Mouse (Mus musculus): ENCODE data around the gene Asb8. TPM values are rescaled to one million over a fixed set of nuclear protein-coding genes. Genes with fewer than 3 reads are reported as not detected.

The Asb8 gene
- polyA plus RNA-seq, 1 experiment from 2014 or later, result 31.3 TPM

DNA sequence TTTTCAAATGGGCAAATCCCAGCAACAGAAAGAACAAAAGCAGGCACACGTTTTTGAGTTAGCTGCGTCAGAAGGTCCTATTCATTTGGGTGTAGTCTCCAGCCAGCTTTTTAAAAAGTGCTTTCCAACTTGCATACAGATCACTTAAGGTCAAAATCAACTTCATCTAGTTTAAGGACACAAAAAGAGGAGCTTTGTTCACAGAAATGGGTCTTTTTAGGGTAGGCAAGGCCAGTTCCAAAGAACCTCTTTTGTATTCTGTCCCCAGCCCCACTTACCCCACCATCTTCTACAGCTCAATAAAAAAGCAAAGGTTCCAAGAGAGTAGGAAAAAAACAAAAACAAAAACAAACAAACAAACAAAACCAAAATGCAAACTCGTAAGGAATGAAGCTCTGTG is 30.8 kb downstream of the Asb8 start:
- no peak for TF ChIP-seq CTCF (IDR thresholded peaks at IDR 0.05; ENCODE audit: low read depth)
- no peak for TF ChIP-seq EP300 (optimal IDR thresholded peaks at IDR 0.05)
- no peaks in the 10 kb centered on the region for H3K4me1 ChIP-seq (replicated peaks; ENCODE audit: control insufficient read depth, insufficient read depth)
- DNase-seq (ENCODE audit: low spot score) (no peak), ATAC-seq (ENCODE audit: low FRiP score, low TSS enrichment) (no peak)
- H3K4me2 ChIP-seq (replicated peaks; ENCODE audit: low read depth), result no peak overlapping the region
- H3K9me3 ChIP-seq (ENCODE audit: control insufficient read depth, low read length), result no peaks in the 10 kb centered on the region
- H3K9ac ChIP-seq (ENCODE audit: low read length), result no peak overlapping the region
- peaks cover 20% of the 10 kb centered on the region for H3K36me3 ChIP-seq (ENCODE audit: control insufficient read depth, insufficient read depth, low read length)
- H3K4me3 ChIP-seq (ENCODE audit: low read depth, low read length), result no peak overlapping the region
- H3K27ac ChIP-seq (replicated peaks), result no peak overlapping the region
- WGBS, result 69% methylated on average over 3 of the region's 3 CpGs
- H3K27me3 ChIP-seq (ENCODE audit: control insufficient read depth, insufficient read depth, low read length), result no peaks in the 10 kb centered on the region

- H3K4me2 ChIP-seq (replicated peaks; ENCODE audit: low read depth), result no peak overlapping the region
- peaks cover 20% of the 10 kb centered on the region for H3K36me3 ChIP-seq (ENCODE audit: control insufficient read depth, insufficient read depth, low read length)
- no peak for DNase-seq (ENCODE audit: low spot score)
- ATAC-seq (ENCODE audit: low FRiP score, low TSS enrichment), result no peak
- WGBS, result 88% methylated on average over 4 of the region's 4 CpGs
- H3K9ac ChIP-seq (ENCODE audit: low read length), result no peak overlapping the region
- H3K9me3 ChIP-seq (ENCODE audit: control insufficient read depth, low read length), result no peaks in the 10 kb centered on the region
- H3K4me1 ChIP-seq (replicated peaks; ENCODE audit: control insufficient read depth, insufficient read depth), result no peaks in the 10 kb centered on the region
- H3K27me3 ChIP-seq (ENCODE audit: control insufficient read depth, insufficient read depth, low read length), result no peaks in the 10 kb centered on the region
- no peak for TF ChIP-seq EP300 (optimal IDR thresholded peaks at IDR 0.05)
- no peak for TF ChIP-seq CTCF (IDR thresholded peaks at IDR 0.05; ENCODE audit: low read depth)
- no peak overlapping the region for H3K4me3 ChIP-seq (ENCODE audit: low read depth, low read length)
- H3K27ac ChIP-seq (replicated peaks), result no peak overlapping the region
Observed at GRCm38 (mm10) chr15:98134034-98134433, 31.4 kb downstream of the Asb8 start.

GRCm38 (mm10) chr15:98133471-98133870 is 32.0 kb downstream of the Asb8 start:
- TF ChIP-seq EP300 (optimal IDR thresholded peaks at IDR 0.05) (no peak), CTCF (IDR thresholded peaks at IDR 0.05; ENCODE audit: low read depth) (no peak)
- Histone ChIP-seq H3K4me1 (replicated peaks; ENCODE audit: control insufficient read depth, insufficient read depth) (no peaks in the 10 kb centered on the region), H3K4me2 (replicated peaks; ENCODE audit: low read depth) (no peak overlapping the region), H3K36me3 (ENCODE audit: control insufficient read depth, insufficient read depth, low read length) (peaks cover 17% of the 10 kb centered on the region), H3K4me3 (ENCODE audit: low read depth, low read length) (no peak overlapping the region), H3K9ac (ENCODE audit: low read length) (no peak overlapping the region), H3K9me3 (ENCODE audit: control insufficient read depth, low read length) (no peaks in the 10 kb centered on the region), H3K27me3 (ENCODE audit: control insufficient read depth, insufficient read depth, low read length) (no peaks in the 10 kb centered on the region), H3K27ac (replicated peaks) (no peak overlapping the region)
- ATAC-seq (ENCODE audit: low FRiP score, low TSS enrichment), result no peak
- WGBS, result 94% methylated on average over 3 of the region's 3 CpGs
- no peak for DNase-seq (ENCODE audit: low spot score)

DNA sequence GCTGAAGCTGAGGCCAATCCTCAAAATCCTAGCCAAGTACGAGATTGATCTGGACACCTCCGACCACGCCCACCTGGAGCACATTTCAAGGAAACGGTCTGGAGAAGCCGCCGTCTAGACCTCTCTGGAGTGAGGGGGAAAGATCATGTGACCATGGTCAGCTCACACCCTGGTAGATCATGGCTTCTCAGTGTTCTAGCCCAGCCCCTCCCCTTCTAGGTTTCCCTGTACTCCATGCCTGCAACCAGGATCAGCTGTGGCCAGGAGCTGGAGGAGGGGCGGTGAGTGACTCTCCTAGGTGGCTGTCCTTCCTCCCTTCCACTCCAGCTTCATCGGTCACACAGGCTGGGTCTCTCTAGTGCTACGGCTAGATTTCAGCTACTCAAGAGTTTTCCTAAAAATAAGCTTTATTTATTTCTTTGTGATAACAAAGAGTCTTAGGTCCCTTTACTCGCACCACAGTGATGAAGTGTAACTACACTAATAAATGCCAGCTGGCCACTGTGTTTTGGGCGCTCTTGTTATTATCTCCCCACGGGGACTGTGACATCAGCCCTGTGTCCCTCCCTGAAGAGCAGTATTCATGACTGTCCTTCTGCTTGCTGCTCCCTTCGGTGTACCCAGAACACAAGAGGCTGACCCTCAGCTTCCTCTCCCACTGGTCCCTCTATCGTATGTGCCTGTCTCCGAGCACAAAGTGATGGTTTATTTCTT is 33.3 kb downstream of the Asb8 start:
- Histone ChIP-seq H3K36me3 (ENCODE audit: control insufficient read depth, insufficient read depth, low read length) (peaks cover 19% of the 10 kb centered on the region), H3K27ac (replicated peaks) (no peak overlapping the region), H3K4me3 (ENCODE audit: low read depth, low read length) (no peak overlapping the region), H3K9me3 (ENCODE audit: control insufficient read depth, low read length) (no peaks in the 10 kb centered on the region), H3K4me2 (replicated peaks; ENCODE audit: low read depth) (no peak overlapping the region), H3K9ac (ENCODE audit: low read length) (no peak overlapping the region), H3K4me1 (replicated peaks; ENCODE audit: control insufficient read depth, insufficient read depth) (no peaks in the 10 kb centered on the region), H3K27me3 (ENCODE audit: control insufficient read depth, insufficient read depth, low read length) (no peaks in the 10 kb centered on the region)
- no peak for TF ChIP-seq EP300 (optimal IDR thresholded peaks at IDR 0.05)
- TF ChIP-seq CTCF (IDR thresholded peaks at IDR 0.05; ENCODE audit: low read depth), result no peak
- 81% methylated on average over 15 of the region's 15 CpGs for WGBS
- ATAC-seq (ENCODE audit: low FRiP score, low TSS enrichment), result 0 out of 2 replicates have a peak, but pooled peaks have one; percentile 30
- no peak for DNase-seq (ENCODE audit: low spot score)

DNA sequence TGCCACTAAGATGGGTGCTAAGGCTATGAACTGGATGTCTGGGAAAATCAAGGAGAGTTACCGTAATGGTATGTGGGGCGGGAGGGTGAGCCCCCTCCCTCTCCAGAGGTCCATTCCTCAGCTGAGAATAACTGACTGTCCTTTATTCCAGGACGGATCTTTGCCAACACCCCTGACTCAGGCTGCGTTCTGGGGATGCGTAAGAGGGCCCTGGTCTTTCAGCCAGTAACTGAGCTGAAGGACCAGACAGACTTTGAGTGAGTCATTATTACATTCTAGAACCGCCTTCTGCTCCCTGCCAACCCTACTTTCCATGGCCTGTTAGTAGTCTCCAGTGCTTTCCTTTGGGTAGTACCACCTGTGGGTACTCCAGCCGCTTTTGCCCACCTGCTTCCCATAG is 34.0 kb downstream of the Asb8 start:
- TF ChIP-seq CTCF (IDR thresholded peaks at IDR 0.05; ENCODE audit: low read depth) (no peak), EP300 (optimal IDR thresholded peaks at IDR 0.05) (no peak)
- H3K27me3 ChIP-seq (ENCODE audit: control insufficient read depth, insufficient read depth, low read length), result no peaks in the 10 kb centered on the region
- ATAC-seq (ENCODE audit: low FRiP score, low TSS enrichment) (0 out of 2 replicates have a peak, but pooled peaks have one; percentile 22), DNase-seq (ENCODE audit: low spot score) (no peak)
- no peaks in the 10 kb centered on the region for H3K9me3 ChIP-seq (ENCODE audit: control insufficient read depth, low read length)
- no peak overlapping the region for H3K4me3 ChIP-seq (ENCODE audit: low read depth, low read length)
- no peak overlapping the region for H3K27ac ChIP-seq (replicated peaks)
- WGBS, result 83% methylated on average over 7 of the region's 7 CpGs
- peaks cover 19% of the 10 kb centered on the region for H3K36me3 ChIP-seq (ENCODE audit: control insufficient read depth, insufficient read depth, low read length)
- no peaks in the 10 kb centered on the region for H3K4me1 ChIP-seq (replicated peaks; ENCODE audit: control insufficient read depth, insufficient read depth)
- H3K9ac ChIP-seq (ENCODE audit: low read length), result no peak overlapping the region
- H3K4me2 ChIP-seq (replicated peaks; ENCODE audit: low read depth), result no peak overlapping the region

DNA sequence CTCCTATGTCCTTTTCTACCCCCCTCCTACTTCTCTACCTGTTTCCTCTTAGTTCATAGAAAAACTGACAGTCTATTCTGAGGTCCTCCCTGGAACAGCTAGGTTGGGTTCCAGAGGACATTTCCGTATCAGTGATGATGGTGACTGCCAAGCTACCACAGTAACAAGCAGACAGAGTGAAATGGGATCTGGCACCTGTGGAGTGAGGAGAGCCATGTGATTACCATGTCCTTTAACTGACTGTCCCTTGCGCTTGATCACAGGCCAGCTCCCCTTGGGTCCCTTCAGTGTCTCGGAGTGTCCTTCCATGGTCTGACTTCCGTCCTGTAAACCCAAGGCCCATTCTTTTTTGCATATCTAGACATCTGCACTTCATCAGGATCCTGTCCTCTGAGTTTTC is 34.4 kb downstream of the Asb8 start:
- Histone ChIP-seq H3K4me1 (replicated peaks; ENCODE audit: control insufficient read depth, insufficient read depth) (no peaks in the 10 kb centered on the region), H3K27ac (replicated peaks) (no peak overlapping the region), H3K36me3 (ENCODE audit: control insufficient read depth, insufficient read depth, low read length) (peaks cover 19% of the 10 kb centered on the region), H3K4me2 (replicated peaks; ENCODE audit: low read depth) (no peak overlapping the region), H3K4me3 (ENCODE audit: low read depth, low read length) (no peak overlapping the region), H3K9ac (ENCODE audit: low read length) (no peak overlapping the region), H3K27me3 (ENCODE audit: control insufficient read depth, insufficient read depth, low read length) (no peaks in the 10 kb centered on the region), H3K9me3 (ENCODE audit: control insufficient read depth, low read length) (no peaks in the 10 kb centered on the region)
- DNase-seq (ENCODE audit: low spot score), result no peak
- TF ChIP-seq EP300 (optimal IDR thresholded peaks at IDR 0.05) (no peak), CTCF (IDR thresholded peaks at IDR 0.05; ENCODE audit: low read depth) (no peak)
- no peak for ATAC-seq (ENCODE audit: low FRiP score, low TSS enrichment)
- 92% methylated on average over 4 of the region's 4 CpGs for WGBS

Data from stomach, postnatal 0 days (tissue).